Mouse (Mus musculus): ENCODE results near the gene Klhl2. TPM values are rescaled to one million over a fixed set of nuclear protein-coding genes. Genes with fewer than 3 reads are reported as not detected.
A peak's percentile ranks its signal among the peaks of the same experiment; 100 is the strongest.

Klhl2 gene
- polyA plus RNA-seq, 1 experiment from 2014 or later, result 5.6 TPM

DNA sequence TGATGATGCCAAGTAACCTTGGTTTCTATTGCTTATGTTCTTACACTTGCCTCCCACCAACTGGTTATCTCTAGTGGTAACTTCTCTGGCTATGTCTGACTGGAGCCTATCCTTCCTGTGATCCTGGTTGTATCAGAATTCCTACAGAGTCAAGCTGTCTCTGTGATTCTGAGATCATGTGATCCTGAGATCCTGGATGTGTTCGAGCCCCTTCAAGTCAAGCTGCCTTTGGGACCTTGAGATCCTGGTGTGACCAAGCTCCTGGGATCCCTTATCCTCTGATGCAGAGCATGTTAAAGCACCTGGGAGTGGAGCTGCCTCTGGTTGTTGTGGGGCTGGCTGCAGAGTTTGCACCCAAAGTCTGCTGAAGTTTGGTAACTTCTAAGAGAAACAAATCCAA lies 146.6 kb downstream of the Klhl2 start:
- no peak overlapping the region for H3K4me3 ChIP-seq (ENCODE audit: low read length)
- no peaks in the 10 kb centered on the region for H3K9me3 ChIP-seq (ENCODE audit: control insufficient read depth, low read length)
- no peak overlapping the region for H3K9ac ChIP-seq (ENCODE audit: low read depth, low read length)
- H3K4me2 ChIP-seq (ENCODE audit: low read depth, low read length), result no peak overlapping the region
- WGBS, result 91% methylated on average over 1 of the region's 1 CpGs
- no peak overlapping the region for H3K27ac ChIP-seq (ENCODE audit: low read length)
- no peaks in the 10 kb centered on the region for H3K4me1 ChIP-seq (ENCODE audit: control insufficient read depth, insufficient read depth, low read length)
- H3K36me3 ChIP-seq (ENCODE audit: control insufficient read depth, insufficient read depth, low read length), result no peaks in the 10 kb centered on the region
- ATAC-seq, result no peak
- no peaks in the 10 kb centered on the region for H3K27me3 ChIP-seq (replicated peaks; ENCODE audit: control insufficient read depth, insufficient read depth, low read length)

- Histone ChIP-seq H3K4me1 (ENCODE audit: control insufficient read depth, insufficient read depth, low read length) (peaks cover 4% of the 10 kb centered on the region; the same call in 1 of the 2 replicates), H3K4me3 (ENCODE audit: low read length) (peak within 1 kb of the TSS; percentile 71), H3K4me2 (ENCODE audit: low read depth, low read length) (peak within 1 kb of the TSS; percentile 96), H3K9ac (ENCODE audit: low read depth, low read length) (peak within 1 kb of the TSS; percentile 77), H3K36me3 (ENCODE audit: control insufficient read depth, insufficient read depth, low read length) (no peaks in the 10 kb centered on the region), H3K27ac (ENCODE audit: low read length) (peak within 1 kb of the TSS; percentile 86), H3K9me3 (ENCODE audit: control insufficient read depth, low read length) (no peaks in the 10 kb centered on the region), H3K27me3 (replicated peaks; ENCODE audit: control insufficient read depth, insufficient read depth, low read length) (no peaks in the 10 kb centered on the region)
- peak; percentile 100 for ATAC-seq
- under 1% methylated on average over 54 of the region's 54 CpGs for WGBS
Measured at GRCm38 (mm10) chr8:64692651-64693201, 157.1 kb downstream of the Klhl2 start, which contains the start of gene Cpe. TSS of gene Cpe (minus strand) at chr8:64693054.

- H3K27ac ChIP-seq (ENCODE audit: low read length), result peak overlapping the region; percentile 37
- 16% methylated on average over 16 of the region's 16 CpGs for WGBS
- H3K36me3 ChIP-seq (ENCODE audit: control insufficient read depth, insufficient read depth, low read length), result no peaks in the 10 kb centered on the region
- peaks cover 4% of the 10 kb centered on the region; the same call in 1 of the 2 replicates for H3K4me1 ChIP-seq (ENCODE audit: control insufficient read depth, insufficient read depth, low read length)
- H3K9me3 ChIP-seq (ENCODE audit: control insufficient read depth, low read length), result no peaks in the 10 kb centered on the region
- H3K4me2 ChIP-seq (ENCODE audit: low read depth, low read length), result peak overlapping the region; percentile 96
- H3K9ac ChIP-seq (ENCODE audit: low read depth, low read length), result peak overlapping the region; percentile 77
- ATAC-seq, result no peak
- H3K4me3 ChIP-seq (ENCODE audit: low read length), result peak overlapping the region; percentile 71
- no peaks in the 10 kb centered on the region for H3K27me3 ChIP-seq (replicated peaks; ENCODE audit: control insufficient read depth, insufficient read depth, low read length)
Measured at GRCm38 (mm10) chr8:64691591-64692401, 158.0 kb downstream of the Klhl2 start.

DNA sequence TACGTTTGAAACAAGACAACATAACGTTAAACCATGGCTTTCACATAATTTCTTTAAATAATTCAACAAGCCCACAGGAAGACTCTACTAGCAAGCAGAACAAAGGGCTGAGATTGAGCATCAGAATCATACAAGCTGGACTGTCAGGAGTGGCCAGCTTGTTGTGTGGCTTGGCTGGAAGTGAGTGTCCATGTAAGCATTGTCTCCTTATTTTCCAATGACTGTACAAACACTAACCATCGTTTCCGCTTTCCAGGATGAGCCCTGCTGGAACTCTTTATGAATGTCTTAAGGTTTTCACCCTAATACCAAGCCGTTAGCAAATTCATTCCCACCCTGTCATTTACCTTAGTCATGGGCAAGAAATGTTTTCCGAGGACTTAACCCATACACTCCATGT lies 159.0 kb downstream of the Klhl2 start:
- H3K9me3 ChIP-seq (ENCODE audit: control insufficient read depth, low read length), result no peaks in the 10 kb centered on the region
- H3K9ac ChIP-seq (ENCODE audit: low read depth, low read length), result no peak overlapping the region
- no peaks in the 10 kb centered on the region for H3K36me3 ChIP-seq (ENCODE audit: control insufficient read depth, insufficient read depth, low read length)
- 70% methylated on average over 6 of the region's 6 CpGs for WGBS
- no peak overlapping the region for H3K4me2 ChIP-seq (ENCODE audit: low read depth, low read length)
- H3K4me1 ChIP-seq (ENCODE audit: control insufficient read depth, insufficient read depth, low read length), result peaks cover 4% of the 10 kb centered on the region; the same call in 1 of the 2 replicates
- no peak for ATAC-seq
- H3K4me3 ChIP-seq (ENCODE audit: low read length), result no peak overlapping the region
- no peak overlapping the region for H3K27ac ChIP-seq (ENCODE audit: low read length)
- no peaks in the 10 kb centered on the region for H3K27me3 ChIP-seq (replicated peaks; ENCODE audit: control insufficient read depth, insufficient read depth, low read length)

GRCm38 (mm10) chr8:64690306-64690705 lies 159.5 kb downstream of the Klhl2 start:
- no peak overlapping the region for H3K9ac ChIP-seq (ENCODE audit: low read depth, low read length)
- no peak overlapping the region for H3K27ac ChIP-seq (ENCODE audit: low read length)
- H3K4me3 ChIP-seq (ENCODE audit: low read length), result no peak overlapping the region
- H3K4me1 ChIP-seq (ENCODE audit: control insufficient read depth, insufficient read depth, low read length), result peaks cover 4% of the 10 kb centered on the region; the same call in 1 of the 2 replicates
- no peaks in the 10 kb centered on the region for H3K9me3 ChIP-seq (ENCODE audit: control insufficient read depth, low read length)
- WGBS, result 72% methylated on average over 6 of the region's 6 CpGs
- H3K27me3 ChIP-seq (replicated peaks; ENCODE audit: control insufficient read depth, insufficient read depth, low read length), result no peaks in the 10 kb centered on the region
- H3K4me2 ChIP-seq (ENCODE audit: low read depth, low read length), result no peak overlapping the region
- no peaks in the 10 kb centered on the region for H3K36me3 ChIP-seq (ENCODE audit: control insufficient read depth, insufficient read depth, low read length)
- ATAC-seq, result no peak

Other genes starting within 250 kb of the Klhl2 start
- gene Cpe, start 157.0 kb downstream of the Klhl2 start, polyA plus RNA-seq (2015; fragmentation: Nextera tagmentation; extraction: Ambion mirVana), result 149 and 153 TPM in 2 replicates
- gene Msmo1, start 116.2 kb downstream of the Klhl2 start, polyA plus RNA-seq (2015; fragmentation: Nextera tagmentation; extraction: Ambion mirVana), result 210 and 225 TPM in 2 replicates
- 56.9 and 60.3 TPM in 2 replicates for gene Tmem192, start 97.2 kb upstream of the Klhl2 start, polyA plus RNA-seq (2015; fragmentation: Nextera tagmentation; extraction: Ambion mirVana)
- gene Trim75, start 137.8 kb upstream of the Klhl2 start, polyA plus RNA-seq (2015; fragmentation: Nextera tagmentation; extraction: Ambion mirVana), result not detected in 2 replicates
- gene Trim61, start 168.5 kb upstream of the Klhl2 start, polyA plus RNA-seq (2015; fragmentation: Nextera tagmentation; extraction: Ambion mirVana), result 0.15 TPM in 1 of 2 replicates, not detected in the other
- gene Trim60, start 168.6 kb upstream of the Klhl2 start, polyA plus RNA-seq (2015; fragmentation: Nextera tagmentation; extraction: Ambion mirVana), result not detected in 2 replicates
- gene Apela, start 187.3 kb upstream of the Klhl2 start, polyA plus RNA-seq (2015; fragmentation: Nextera tagmentation; extraction: Ambion mirVana), result 3.3 and 4.4 TPM in 2 replicates
- gene Gm10663, start 225.0 kb upstream of the Klhl2 start, polyA plus RNA-seq (2015; fragmentation: Nextera tagmentation; extraction: Ambion mirVana), result not detected in 2 replicates

Data from intestine, embryonic 16.5 days (tissue).